Mouse (Mus musculus) lung, postnatal 0 days (tissue): ENCODE results near the gene Syncrip.

Source experiments
- CTCF ChIP-seq: IDR thresholded peaks from 2 replicates; pipeline ENCODE4 v1.5.1; 2016; ENCODE audit warnings: antibody characterized with exemption, mild to moderate bottlenecking
- EP300 ChIP-seq: IDR thresholded peaks from 2 replicates; pipeline ENCODE4 v1.6.1; 2016; ENCODE audit warnings: antibody characterized with exemption, mild to moderate bottlenecking, control low read depth

DNA sequence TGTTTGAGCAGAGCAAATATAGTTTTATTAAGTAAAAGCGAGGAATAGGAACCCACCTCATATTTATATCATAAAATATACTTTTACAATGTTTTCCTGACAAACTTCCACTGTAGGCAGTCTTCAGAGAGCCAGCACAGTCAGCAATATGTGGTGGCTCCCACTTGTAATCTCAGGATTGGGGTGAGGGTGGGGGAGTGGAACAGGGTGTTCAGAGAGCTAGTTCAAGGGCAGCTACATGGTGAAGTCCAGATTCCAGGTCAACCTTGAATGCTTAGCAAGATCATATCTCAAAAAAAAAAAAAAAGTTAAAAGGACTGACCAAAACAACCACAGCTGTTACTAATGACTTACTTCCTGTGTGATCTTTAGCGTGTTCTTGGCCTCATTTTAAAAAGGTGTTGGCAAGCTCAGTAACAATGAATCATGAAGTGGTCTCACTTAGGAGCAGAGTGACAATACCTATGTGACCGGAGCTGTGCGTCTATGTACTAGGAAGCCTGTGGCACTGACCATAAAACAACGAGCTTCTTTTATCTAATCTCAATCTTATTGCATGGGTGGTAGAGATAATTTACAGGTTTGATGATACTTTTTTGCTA is 47.7 kb upstream of the Syncrip start:
- no peak for TF ChIP-seq CTCF
- TF ChIP-seq EP300 = no peak
